Mouse (Mus musculus) E14TG2a.4 (cell line): ENCODE results near the gene Olfr539.
"Not testable (repeated sequence)": the region's sequence is repeated elsewhere in the genome, so short reads cannot be mapped to it uniquely, and the experiment has no call there.

Experiments used
- H3K27me3 ChIP-seq: 2 replicates; pipeline ENCODE4 v1.6.1; 2014; ENCODE audit warnings: low read length, control low read depth; ENCODE audit not compliant: insufficient read depth
- H3K36me3 ChIP-seq: 2 replicates; pipeline ENCODE4 v1.6.1; 2014; ENCODE audit warnings: low read length, control low read depth; ENCODE audit not compliant: insufficient read depth
- H3K4me1 ChIP-seq: replicated peaks from 2 replicates; pipeline ENCODE4 v1.6.1; 2014; ENCODE audit warnings: low read depth, low read length, control low read depth
- H3K4me3 ChIP-seq: replicated peaks from 2 replicates; pipeline ENCODE4 v1.5.1; 2014; ENCODE audit warnings: mild to moderate bottlenecking, low read length
- H3K9me3 ChIP-seq: 2 replicates; pipeline ENCODE4 v1.6.1; 2014; ENCODE audit warnings: low read length, control low read depth
- CTCF ChIP-seq: conservative IDR thresholded peaks from 2 replicates; pipeline ENCODE4 v1.5.1; 2014; ENCODE audit warnings: low read length
- NANOG ChIP-seq: IDR thresholded peaks from 2 replicates; pipeline ENCODE4 v1.6.1; 2014; ENCODE audit warnings: borderline replicate concordance, low read length, mixed read lengths
- POU5F1 ChIP-seq: IDR thresholded peaks from 2 replicates; pipeline ENCODE4 v1.6.1; 2014; ENCODE audit warnings: low read length, borderline replicate concordance

Olfr539 gene

DNA sequence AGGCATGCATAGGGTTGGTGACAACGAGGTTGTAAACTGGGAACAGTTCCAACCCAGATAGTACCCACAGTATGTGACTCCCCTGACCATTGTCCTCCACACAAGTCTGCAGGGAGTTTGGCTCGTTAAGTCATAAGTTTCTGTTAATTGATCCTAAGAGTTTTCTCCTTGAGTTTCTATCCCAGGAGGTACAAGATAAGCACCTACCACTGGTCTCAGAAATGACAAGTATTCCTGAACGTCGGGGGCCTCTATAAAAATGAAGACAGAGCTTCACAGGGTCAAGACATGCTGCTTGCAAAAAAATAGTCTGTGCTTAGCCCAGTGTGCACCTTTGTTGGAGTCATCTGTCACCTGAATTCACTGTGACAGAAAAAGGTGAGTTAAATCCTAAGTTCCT lies at the start of gene Olfr539:
TSS of gene Olfr539 (plus strand) at position 301 of the 400 bp plus-strand sequence.
- no peak for TF ChIP-seq CTCF
- TF ChIP-seq POU5F1, result no peak
- no peak for TF ChIP-seq NANOG
- no peaks in the 10 kb centered on the region for H3K9me3 ChIP-seq
- no peak within 1 kb of the TSS for H3K4me3 ChIP-seq
- H3K27me3 ChIP-seq, result no peaks in the 10 kb centered on the region
- H3K36me3 ChIP-seq, result no peaks in the 10 kb centered on the region
- H3K4me1 ChIP-seq, result no peaks in the 10 kb centered on the region

DNA sequence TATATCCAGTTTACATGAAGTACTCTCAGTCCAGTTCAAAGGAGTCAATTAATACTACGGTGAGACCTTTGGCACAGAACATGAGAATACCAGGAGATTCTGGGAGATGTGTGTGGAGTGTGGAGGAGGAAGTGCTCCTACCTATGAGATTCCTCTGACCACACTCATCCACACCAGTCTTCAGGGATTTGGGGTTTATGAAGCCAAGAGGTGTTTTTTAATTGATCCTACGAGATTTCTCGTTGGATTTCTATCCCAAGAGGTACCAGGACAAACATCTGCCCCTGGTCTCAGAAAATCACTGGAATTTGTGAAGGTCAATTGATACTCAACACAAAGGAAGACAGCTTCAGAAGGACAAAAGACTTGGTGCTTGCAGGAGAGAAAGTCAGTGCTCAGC lies 31.1 kb upstream of the Olfr539 start, which contains the start of gene Olfr61:
TSS of gene Olfr61 (plus strand) at position 301 of the 400 bp plus-strand sequence.
- not testable (repeated sequence) for H3K4me1 ChIP-seq, H3K27me3 ChIP-seq, H3K36me3 ChIP-seq, H3K4me3 ChIP-seq
- H3K9me3 ChIP-seq, result peaks cover 15% of the 10 kb centered on the region

DNA sequence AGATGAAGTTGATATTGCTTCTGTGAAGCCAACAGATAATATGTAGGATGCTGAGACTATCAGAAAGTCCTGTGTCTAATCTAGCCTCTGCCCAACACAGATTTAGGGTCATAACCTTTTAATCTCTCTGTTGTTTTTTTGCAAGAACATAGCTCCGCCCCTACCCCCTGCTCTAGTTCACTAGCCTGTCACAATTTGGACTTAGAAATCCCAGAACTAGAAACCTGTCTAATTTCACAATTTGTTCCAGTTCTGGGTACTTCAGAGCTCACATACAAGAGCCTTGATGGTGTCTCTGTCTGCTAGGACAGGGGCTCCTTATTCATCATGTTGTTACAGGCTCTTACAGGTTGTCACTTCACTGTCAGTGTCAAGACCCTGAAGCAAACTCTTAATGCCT lies 29.2 kb upstream of the Olfr539 start:
- TF ChIP-seq CTCF (no peak), POU5F1 (no peak), NANOG (no peak)
- Histone ChIP-seq H3K27me3 (no peaks in the 10 kb centered on the region), H3K9me3 (peaks cover 9% of the 10 kb centered on the region), H3K4me3 (no peak overlapping the region), H3K4me1 (no peaks in the 10 kb centered on the region), H3K36me3 (no peaks in the 10 kb centered on the region)

DNA sequence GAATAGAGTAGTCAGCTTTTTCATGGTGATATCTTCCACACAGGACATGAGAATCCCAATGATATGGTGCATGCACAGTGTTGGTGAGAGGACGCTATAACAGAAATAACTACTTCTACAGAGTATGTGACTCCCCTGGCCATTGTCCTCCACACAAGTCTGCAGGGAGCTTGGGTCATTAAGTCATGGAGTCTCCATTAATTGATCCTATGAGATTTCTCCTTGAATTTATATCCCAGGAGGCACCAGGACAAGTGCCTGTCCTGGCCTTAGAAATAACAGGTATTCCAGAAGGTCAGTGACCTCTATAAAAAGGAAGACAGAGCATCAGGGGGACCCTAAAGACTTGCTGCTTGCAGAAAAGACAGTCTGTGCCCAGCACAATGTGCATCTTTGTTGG lies 13.6 kb upstream of the Olfr539 start, which contains the start of gene Olfr53:
TSS of gene Olfr53 (plus strand) at position 301 of the 400 bp plus-strand sequence.
- H3K9me3 ChIP-seq, result peaks cover 4% of the 10 kb centered on the region; the same call in 1 of the 2 replicates
- H3K4me1 ChIP-seq, result no peaks in the 10 kb centered on the region
- no peaks in the 10 kb centered on the region for H3K36me3 ChIP-seq
- H3K27me3 ChIP-seq, result no peaks in the 10 kb centered on the region
- no peak within 1 kb of the TSS for H3K4me3 ChIP-seq
- TF ChIP-seq CTCF (no peak), NANOG (no peak), POU5F1 (no peak)

DNA sequence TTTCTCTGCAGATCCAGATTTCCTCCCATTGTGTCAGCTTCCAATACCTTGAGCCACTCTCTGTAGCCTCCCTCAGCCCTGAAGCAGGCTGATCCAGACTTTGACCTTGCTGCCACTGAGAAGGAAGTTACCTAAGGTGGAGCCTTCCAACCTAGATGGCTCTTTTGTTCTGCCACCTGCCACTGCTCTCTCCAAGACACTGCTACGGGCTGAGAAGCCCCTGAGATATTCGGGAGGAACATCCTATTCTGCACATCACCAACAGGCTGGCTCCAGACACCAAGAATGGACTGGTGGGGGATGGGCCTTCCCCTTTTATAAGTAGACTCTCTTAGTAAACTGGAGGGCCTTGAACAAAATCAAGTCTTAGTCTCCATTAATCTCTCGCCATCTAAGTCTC lies 11.0 kb downstream of the Olfr539 start:
- not testable (repeated sequence) for H3K4me3 ChIP-seq, H3K36me3 ChIP-seq, H3K27me3 ChIP-seq
- Histone ChIP-seq H3K9me3 (peaks cover 10% of the 10 kb centered on the region), H3K4me1 (peaks cover 41% of the 10 kb centered on the region)
- peak; percentile 43; the same call in 1 of the 2 replicates for TF ChIP-seq NANOG

DNA sequence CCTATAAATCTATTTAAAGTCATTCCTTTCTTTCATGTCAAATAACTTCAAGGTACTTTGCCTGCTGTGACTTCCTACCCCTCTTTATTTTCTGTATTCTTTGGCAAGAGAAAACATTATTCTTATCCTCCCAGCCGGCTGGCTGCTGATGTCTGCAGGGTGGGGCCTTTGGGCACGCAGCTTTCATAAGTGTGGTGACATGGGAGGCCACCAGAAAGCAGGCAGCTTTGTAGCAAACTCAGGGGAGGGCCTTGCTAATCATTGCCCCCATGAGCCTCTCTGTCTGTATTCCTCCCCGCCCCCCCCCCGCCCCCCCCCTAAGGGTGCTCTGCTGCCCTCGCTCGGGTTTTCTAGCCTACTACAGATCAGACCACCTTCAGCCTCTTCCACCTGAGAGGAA lies 16.1 kb downstream of the Olfr539 start:
- Histone ChIP-seq H3K9me3 (peaks cover 19% of the 10 kb centered on the region), H3K27me3 (no peaks in the 10 kb centered on the region), H3K36me3 (no peaks in the 10 kb centered on the region), H3K4me3 (peak overlapping the region; percentile 65), H3K4me1 (peaks cover 45% of the 10 kb centered on the region)
- no peak for TF ChIP-seq CTCF
- TF ChIP-seq POU5F1, result no peak
- no peak for TF ChIP-seq NANOG

DNA sequence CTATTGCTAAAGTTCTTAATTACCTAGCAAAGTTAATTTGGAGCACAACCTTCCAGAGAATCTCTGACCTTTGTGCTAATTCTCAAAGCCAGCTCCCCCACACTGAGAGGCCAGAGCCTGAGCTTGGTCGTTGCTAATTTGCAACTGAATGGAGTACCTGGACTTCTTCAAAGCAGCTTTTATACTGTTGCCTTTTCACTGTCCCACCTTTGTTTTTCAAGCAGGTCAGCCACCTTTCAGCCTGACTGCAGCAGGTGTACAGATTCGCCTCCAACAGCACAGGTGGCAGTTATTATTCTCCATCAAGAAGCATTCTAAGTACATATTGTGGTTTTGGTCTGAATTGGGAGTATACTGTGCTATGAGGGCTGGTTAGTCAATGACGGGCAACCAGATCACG lies 19.9 kb downstream of the Olfr539 start:
- not testable (repeated sequence) for H3K4me3 ChIP-seq, H3K27me3 ChIP-seq, H3K36me3 ChIP-seq
- peaks cover 14% of the 10 kb centered on the region for H3K9me3 ChIP-seq
- TF ChIP-seq NANOG, result peak; percentile 28; the same call in 1 of the 2 replicates
- H3K4me1 ChIP-seq, result peaks cover 20% of the 10 kb centered on the region

DNA sequence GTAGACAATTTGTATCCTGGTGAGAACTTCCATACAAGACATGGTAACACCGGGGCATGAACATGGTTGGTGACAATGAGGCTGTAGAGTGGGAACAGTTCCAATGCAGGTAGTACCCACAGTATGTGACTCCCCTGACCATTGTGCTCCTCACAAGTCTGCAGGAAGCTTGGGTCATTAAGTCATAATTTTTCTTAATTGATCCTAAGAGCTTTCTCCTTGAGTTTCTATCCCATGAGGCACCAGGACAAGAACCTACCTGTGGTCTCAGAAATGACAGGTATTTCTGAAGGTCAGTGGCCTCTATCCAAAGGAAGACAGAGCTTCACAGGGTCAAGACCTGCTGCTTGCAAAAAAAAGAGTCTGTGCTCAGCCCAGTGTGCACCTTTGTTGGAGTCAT lies 21.9 kb downstream of the Olfr539 start, which contains the start of gene Olfr45:
TSS of gene Olfr45 (plus strand) at position 301 of the 400 bp plus-strand sequence.
- H3K36me3 ChIP-seq, result no peaks in the 10 kb centered on the region
- no peak within 1 kb of the TSS for H3K4me3 ChIP-seq
- peaks cover 14% of the 10 kb centered on the region for H3K9me3 ChIP-seq
- peaks cover 9% of the 10 kb centered on the region for H3K4me1 ChIP-seq
- no peak for TF ChIP-seq CTCF
- no peak for TF ChIP-seq NANOG
- no peak for TF ChIP-seq POU5F1
- no peaks in the 10 kb centered on the region for H3K27me3 ChIP-seq

DNA sequence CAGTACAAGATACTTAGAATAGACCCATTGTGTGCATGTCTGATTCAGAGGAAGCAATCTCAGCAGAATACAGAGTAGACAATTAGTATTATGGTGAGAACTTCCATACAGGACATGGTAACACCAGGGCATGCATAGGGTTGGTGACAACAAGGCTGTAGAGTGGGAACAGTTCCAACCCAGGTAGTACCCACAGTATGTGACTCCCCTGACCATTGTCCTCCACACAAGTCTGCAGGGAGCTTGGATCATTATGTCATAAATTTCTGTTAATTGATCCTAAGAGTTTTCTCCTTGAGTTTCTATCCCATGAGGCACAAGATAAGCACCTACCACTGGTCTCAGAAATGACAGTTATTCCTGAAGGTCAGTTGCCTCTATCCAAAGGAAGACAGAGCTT lies 37.2 kb downstream of the Olfr539 start, which contains the start of gene Olfr541:
TSS of gene Olfr541 (plus strand) at position 301 of the 400 bp plus-strand sequence.
- no peaks in the 10 kb centered on the region for H3K4me1 ChIP-seq
- no peaks in the 10 kb centered on the region for H3K27me3 ChIP-seq
- no peak within 1 kb of the TSS for H3K4me3 ChIP-seq
- no peaks in the 10 kb centered on the region for H3K9me3 ChIP-seq
- TF ChIP-seq POU5F1 (no peak), CTCF (no peak), NANOG (no peak)
- H3K36me3 ChIP-seq, result no peaks in the 10 kb centered on the region
